In the genomic region with DNA sequence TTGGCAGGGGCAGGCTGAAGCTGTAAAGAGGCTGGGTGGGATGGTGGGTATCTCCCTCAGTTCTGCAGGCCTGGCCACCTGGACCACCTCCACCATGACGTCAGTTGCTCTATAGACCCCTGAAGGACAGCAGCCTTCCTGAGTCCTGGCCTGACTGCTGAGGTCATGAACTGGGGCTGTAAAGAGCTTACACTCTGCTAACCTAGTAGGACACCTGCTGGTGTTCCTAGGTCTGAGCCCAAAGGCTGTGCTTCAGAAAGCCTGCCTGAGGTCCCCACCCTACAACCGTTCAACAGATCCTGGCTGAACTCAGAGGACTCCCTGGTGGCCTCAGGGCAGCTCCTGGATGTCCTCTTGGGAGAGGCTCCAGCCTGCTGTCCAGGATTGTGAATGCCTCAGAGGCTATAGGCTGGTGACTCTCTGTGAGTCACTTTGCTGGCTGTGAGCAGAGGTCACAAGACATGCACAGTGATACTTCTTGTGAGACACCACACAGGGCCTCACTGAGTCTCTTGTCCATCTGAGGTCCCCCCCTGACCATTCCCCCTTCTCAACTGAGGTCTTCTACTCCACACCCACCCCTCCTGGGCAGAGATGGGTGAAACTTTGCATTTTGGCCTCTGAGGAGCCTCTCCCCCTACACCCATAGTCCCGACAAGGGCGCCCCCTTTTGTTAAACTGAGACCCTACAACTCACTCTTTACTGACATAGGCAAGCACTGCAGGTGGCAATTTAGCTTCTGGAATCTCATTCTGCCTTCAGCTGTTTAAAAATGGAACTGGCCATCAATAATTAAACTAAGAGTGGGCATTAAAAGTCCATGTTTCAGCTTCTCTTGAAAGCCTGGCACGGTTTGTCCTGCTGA, we compare ENCODE assay signal across 10 mouse cellular contexts.
A peak's percentile ranks its signal among the peaks of the same experiment; 100 is the strongest.
DNase-seq lines count a peak whose midpoint lies in the region; TF ChIP-seq lines count a peak whose summit lies in the region.
"Had no signal": no experiment of that assay in that cellular context is flagged by ENCODE, and none has a peak within 500 bp of the region (broad histone marks: within the 10 kb centered on the region; RNA-seq: fewer than 3 reads in every experiment).

No protein-coding gene starts in this region.

- intact Hi-C loops in heart, postnatal 10 days (cut with DNase I) = loop anchor here (5.0 kb wide), 1 partner anchor 106 kb away; no protein-coding TSS in a partner anchor

- TF ChIP-seq CTCF in cerebellum, adult 2 months (IDR thresholded peaks at IDR 0.05; ENCODE audit: borderline replicate concordance, insufficient read depth, low read depth, low read length) = no peak

- no peaks in the 10 kb centered on the region for H3K4me1 ChIP-seq in cerebellum, adult 2 months (ENCODE audit: control insufficient read depth, insufficient read depth, low read length)
- H3K4me1 ChIP-seq: liver, embryonic 15.5 days had no signal

- no peak overlapping the region for H3K27ac ChIP-seq in cerebellum, adult 2 months (ENCODE audit: insufficient read depth, low read length)
- H3K27ac ChIP-seq: liver, embryonic 15.5 days; neural tube, embryonic 12.5 days had no signal

- WGBS in cerebellum, adult 2 months = 55% methylated on average over 5 of the region's 5 CpGs

- no peak for TF ChIP-seq POLR2A in cerebellum, adult 2 months (IDR thresholded peaks at IDR 0.05; ENCODE audit: borderline replicate concordance, insufficient read depth, low read length)

- no peak overlapping the region for H3K4me3 ChIP-seq in cerebellum, adult 2 months (replicated peaks; ENCODE audit: insufficient read depth, low read depth, low read length)
- H3K4me3 ChIP-seq: liver, embryonic 15.5 days; neural tube, embryonic 12.5 days had no signal

- peak; percentile 27 for DNase-seq in heart, postnatal 4 days
- DNase-seq in heart, postnatal 10 days = no peak
- DNase-seq in B cell, adult 2 months = peak; percentile 58 to 64
- peak; percentile 17 to 27 for DNase-seq in adrenal gland, adult 18-20 months (ENCODE audit: low spot score in 2 of 2)
- DNase-seq in lung, postnatal 14 days = peak; percentile 48
- DNase-seq in urinary bladder, postnatal 4 days (ENCODE audit: low spot score in 2 of 2) = no peak
- no peak for DNase-seq in cerebellum, adult 2 months
- DNase-seq in gastrocnemius, postnatal 10 days = no peak

- no peaks in the 10 kb centered on the region; the same call in 1 of the 2 replicates for H3K27me3 ChIP-seq in cerebellum, adult 2 months (ENCODE audit: control insufficient read depth, insufficient read depth, low read length)
- H3K27me3 ChIP-seq: liver, embryonic 15.5 days had no signal

Comparison
In these comparisons a context has a peak if more than half of its experiments do, and no peak if none do; other contexts are left out.
1. DNase-seq: peak in heart, postnatal 4 days (single experiment), B cell, adult 2 months (2 of 2), adrenal gland, adult 18-20 months (2 of 2) and lung, postnatal 14 days (single experiment); none in heart, postnatal 10 days (0 of 2), urinary bladder, postnatal 4 days (0 of 2), cerebellum, adult 2 months (0 of 2) and gastrocnemius, postnatal 10 days (single experiment).